Mouse (Mus musculus) E14TG2a.4 (cell line): ENCODE results near the gene Gpt2.

Experiments used
- CTCF ChIP-seq: conservative IDR thresholded peaks from 2 replicates; pipeline ENCODE4 v1.5.1; 2014; ENCODE audit warnings: low read length
- NANOG ChIP-seq: IDR thresholded peaks from 2 replicates; pipeline ENCODE4 v1.6.1; 2014; ENCODE audit warnings: borderline replicate concordance, low read length, mixed read lengths
- POU5F1 ChIP-seq: IDR thresholded peaks from 2 replicates; pipeline ENCODE4 v1.6.1; 2014; ENCODE audit warnings: low read length, borderline replicate concordance

DNA sequence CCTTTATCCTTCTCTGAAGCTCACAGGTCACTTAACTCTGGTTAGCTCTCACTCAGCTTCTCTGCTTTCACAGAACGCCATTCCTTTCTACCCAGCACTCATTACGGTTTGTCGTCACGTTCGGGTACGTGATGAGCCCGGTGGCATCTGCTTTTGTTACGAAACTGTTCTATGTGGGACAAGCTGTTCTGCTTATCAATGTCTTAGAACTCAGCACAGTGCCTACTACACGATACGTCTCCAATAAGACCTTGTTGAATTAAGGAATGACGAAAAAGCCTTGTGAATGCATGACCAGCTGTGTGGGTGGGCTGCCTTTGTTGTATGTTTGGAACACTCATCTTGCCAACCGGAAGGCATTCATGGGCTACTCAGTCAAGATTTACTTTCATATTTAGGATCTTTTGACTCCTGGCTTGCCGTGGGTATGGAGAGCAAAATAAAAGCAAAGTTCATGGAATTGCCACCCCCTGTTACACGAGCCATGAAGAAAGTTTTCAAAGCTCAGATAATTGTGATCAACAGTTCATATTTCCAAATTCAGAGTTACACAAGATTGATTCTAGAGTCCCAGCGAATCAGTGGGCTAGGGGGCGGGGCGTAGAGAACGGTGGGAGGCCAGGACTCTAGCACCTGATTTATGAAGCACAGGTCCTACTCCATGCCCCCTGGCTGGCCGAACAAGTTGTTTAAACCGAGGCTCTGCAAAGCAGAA, 4.3 kb upstream of the Gpt2 start:
- TF ChIP-seq CTCF (no peak), POU5F1 (no peak), NANOG (no peak)
